Mouse (Mus musculus) limb, embryonic 15.5 days (tissue): Measurements from ENCODE around the gene Wdr63. TPM values are rescaled to one million over a fixed set of nuclear protein-coding genes. Genes with fewer than 3 reads are reported as not detected.
"Not testable (repeated sequence)": the region's sequence is repeated elsewhere in the genome, so short reads cannot be mapped to it uniquely, and the experiment has no call there.

ENCODE experiments used
- ATAC-seq: fragments of 200-750 bp; cut with Nextera tagmentation; 2 replicates; pipeline ENCODE4 v1.8.0; 2017; ENCODE audit warnings: low read depth, moderate TSS enrichment; ENCODE audit not compliant: insufficient number of reproducible peaks, low FRiP score, low TSS enrichment
- H3K27ac ChIP-seq: fragments of 300-500 bp; sonication (generic); 2 replicates; pipeline ENCODE4 v1.5.1; 2015; ENCODE audit warnings: moderate library complexity, mild to moderate bottlenecking, inconsistent platforms
- H3K27me3 ChIP-seq: fragments of 300-500 bp; sonication (generic); 2 replicates; pipeline ENCODE4 v1.6.1; 2015; ENCODE audit warnings: inconsistent platforms
- H3K36me3 ChIP-seq: fragments of 300-500 bp; sonication (generic); 2 replicates; pipeline ENCODE4 v1.6.1; 2015; ENCODE audit warnings: inconsistent platforms
- H3K4me1 ChIP-seq: fragments of 300-500 bp; sonication (generic); 2 replicates; pipeline ENCODE4 v1.6.1; 2015; ENCODE audit warnings: inconsistent platforms
- H3K4me2 ChIP-seq: fragments of 300-500 bp; sonication (generic); 2 replicates; pipeline ENCODE4 v1.6.1; 2015; ENCODE audit warnings: mild to moderate bottlenecking, inconsistent platforms
- H3K4me3 ChIP-seq: fragments of 300-500 bp; sonication (generic); 2 replicates; pipeline ENCODE4 v1.5.1; 2015; ENCODE audit warnings: mild to moderate bottlenecking, inconsistent platforms
- H3K9ac ChIP-seq: fragments of 300-500 bp; sonication (generic); 2 replicates; pipeline ENCODE4 v1.6.1; 2015; ENCODE audit warnings: inconsistent platforms
- H3K9me3 ChIP-seq: fragments of 300-500 bp; sonication (generic); 2 replicates; pipeline ENCODE4 v1.6.1; 2016; ENCODE audit warnings: inconsistent platforms
- WGBS: fragments of 180-500 bp; shearing (Covaris S2); methylation state at CpG from one replicate; pipeline ENCODE4 v1.1.7; 2015; 5-methylcytosine and 5-hydroxymethylcytosine counted together
- polyA plus RNA-seq: library from polyadenylated mRNA; unstranded; fragments of >200 nt; fragmentation: Nextera tagmentation; extraction: Ambion mirVana; gene quantifications from 2 replicates; pipeline ENCODE4 v1.2.1, GENCODE M21; 2015

Wdr63 gene
- polyA plus RNA-seq, 1 experiment from 2014 or later, result not detected

DNA sequence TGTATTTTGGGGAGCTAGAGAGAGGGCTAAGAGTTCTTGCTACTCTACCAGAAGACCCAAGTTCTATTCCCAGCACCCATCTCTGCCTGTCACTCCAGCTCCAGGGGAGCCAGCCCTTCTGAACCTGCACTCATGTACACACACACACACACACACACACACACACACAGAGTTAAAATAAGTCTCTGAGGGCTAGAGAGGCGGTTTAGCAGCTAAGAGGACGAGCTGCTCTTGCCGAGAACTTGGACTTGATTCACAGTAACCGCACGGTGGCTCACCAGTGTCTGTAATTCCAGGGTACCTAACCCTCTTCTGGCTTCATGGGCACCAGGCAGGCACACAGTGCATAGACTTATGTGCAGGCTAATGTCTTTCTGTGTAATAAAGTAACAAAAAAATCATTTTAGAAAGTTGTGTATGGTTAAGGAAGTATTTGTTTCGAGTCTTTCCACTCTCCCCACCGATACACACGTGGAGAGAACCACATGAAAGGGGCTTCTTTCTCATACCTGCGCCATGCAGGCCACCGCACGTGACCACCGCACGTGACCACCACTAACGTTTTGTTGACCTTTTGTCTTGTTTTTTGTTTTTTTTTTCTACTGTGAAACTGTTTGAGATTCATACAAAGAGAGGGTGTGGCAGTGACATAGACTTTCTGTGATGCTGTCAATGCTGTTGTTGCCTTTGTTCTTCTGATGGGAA is 103.4 kb downstream of the Wdr63 start:
- no peaks in the 10 kb centered on the region for H3K4me1 ChIP-seq

GRCm38 (mm10) chr3:145996539-145996938 is 111.4 kb downstream of the Wdr63 start:
- ATAC-seq, H3K9ac ChIP-seq, H3K27ac ChIP-seq, H3K4me3 ChIP-seq, H3K4me2 ChIP-seq, H3K9me3 ChIP-seq, H3K27me3 ChIP-seq: not testable (repeated sequence)
- Histone ChIP-seq H3K4me1 (peaks cover 15% of the 10 kb centered on the region), H3K36me3 (peaks cover 19% of the 10 kb centered on the region)
- WGBS, result 82% methylated on average over 5 of the region's 5 CpGs

More for the DNA sequence above, 103.4 kb downstream of the Wdr63 start:
- Histone ChIP-seq H3K27ac (no peak overlapping the region), H3K27me3 (no peaks in the 10 kb centered on the region), H3K9ac (no peak overlapping the region), H3K4me2 (no peak overlapping the region), H3K36me3 (peaks cover 62% of the 10 kb centered on the region), H3K4me3 (no peak overlapping the region), H3K9me3 (no peaks in the 10 kb centered on the region)
- no peak for ATAC-seq
- WGBS, result 92% methylated on average over 14 of the region's 14 CpGs

GRCm38 (mm10) chr3:145995489-145995888 is 112.4 kb downstream of the Wdr63 start:
- Histone ChIP-seq H3K9ac (no peak overlapping the region), H3K27me3 (no peaks in the 10 kb centered on the region), H3K4me2 (no peak overlapping the region), H3K4me3 (no peak overlapping the region), H3K9me3 (no peaks in the 10 kb centered on the region), H3K27ac (no peak overlapping the region), H3K36me3 (peaks cover 12% of the 10 kb centered on the region), H3K4me1 (peaks cover 15% of the 10 kb centered on the region)
- ATAC-seq, result no peak
- 81% methylated on average over 5 of the region's 5 CpGs for WGBS

DNA sequence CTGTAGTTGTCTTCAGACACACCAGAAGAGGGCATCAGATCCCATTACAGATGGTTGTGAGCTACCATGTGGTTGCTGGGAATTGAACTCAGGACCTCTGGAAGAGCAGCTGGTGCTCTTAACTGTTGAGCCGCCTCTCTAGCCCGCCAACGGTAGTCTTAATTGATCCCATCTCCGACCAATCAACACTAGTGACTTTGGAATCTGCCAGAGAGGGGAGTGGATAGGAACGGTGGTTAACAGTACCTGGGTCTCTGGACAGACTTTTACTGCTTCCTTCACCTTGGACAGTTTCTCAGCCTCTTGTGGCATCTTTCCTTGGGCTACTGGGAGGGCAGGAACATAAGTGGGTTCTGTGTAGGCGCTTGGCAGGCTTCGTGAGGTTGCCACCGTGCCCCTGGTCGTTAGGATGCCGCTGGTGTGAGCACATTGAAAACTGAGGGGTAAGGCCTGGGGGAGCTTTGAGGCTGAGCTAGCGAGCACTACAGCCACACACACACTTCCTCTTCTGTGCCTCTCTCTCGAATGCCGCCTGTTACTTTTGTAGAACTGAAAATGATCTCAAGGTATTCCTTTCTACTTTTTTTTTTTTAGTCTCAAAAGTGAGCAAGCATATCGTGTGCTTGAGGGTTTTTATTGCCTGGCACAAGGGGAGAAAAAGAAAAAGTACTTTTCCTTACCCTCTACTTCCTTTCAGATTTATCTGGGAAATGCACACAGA is 114.3 kb downstream of the Wdr63 start:
- no peaks in the 10 kb centered on the region for H3K27me3 ChIP-seq
- 0 out of 2 replicates have a peak overlapping the region, but pooled peaks have one; percentile 17 for H3K27ac ChIP-seq
- H3K9ac ChIP-seq, result no peak overlapping the region
- ATAC-seq, result no peak
- no peak overlapping the region for H3K4me2 ChIP-seq
- WGBS, result 62% methylated on average over 14 of the region's 14 CpGs
- H3K9me3 ChIP-seq, result no peaks in the 10 kb centered on the region
- 0 out of 2 replicates have a peak, but pooled peaks cover 3% of the 10 kb centered on the region for H3K36me3 ChIP-seq
- H3K4me3 ChIP-seq, result no peak overlapping the region
- H3K4me1 ChIP-seq, result peaks cover 28% of the 10 kb centered on the region

GRCm38 (mm10) chr3:145992796-145993195 is 115.1 kb downstream of the Wdr63 start:
- 50% methylated on average over 10 of the region's 10 CpGs for WGBS
- H3K27me3 ChIP-seq, result no peaks in the 10 kb centered on the region
- peaks cover 30% of the 10 kb centered on the region for H3K4me1 ChIP-seq
- ATAC-seq, result no peak
- no peaks in the 10 kb centered on the region for H3K36me3 ChIP-seq
- H3K27ac ChIP-seq, result no peak overlapping the region; the same call in 1 of the 2 replicates
- 0 out of 2 replicates have a peak overlapping the region, but pooled peaks have one; percentile 10 for H3K4me2 ChIP-seq
- H3K4me3 ChIP-seq, result no peak overlapping the region
- no peaks in the 10 kb centered on the region for H3K9me3 ChIP-seq
- H3K9ac ChIP-seq, result no peak overlapping the region

- H3K4me3 ChIP-seq, result no peak overlapping the region
- no peaks in the 10 kb centered on the region for H3K27me3 ChIP-seq
- H3K36me3 ChIP-seq, result no peaks in the 10 kb centered on the region
- H3K9ac ChIP-seq, result no peak overlapping the region
- H3K9me3 ChIP-seq, result no peaks in the 10 kb centered on the region
- no peak overlapping the region for H3K27ac ChIP-seq
- H3K4me2 ChIP-seq, result no peak overlapping the region
- H3K4me1 ChIP-seq, result peaks cover 30% of the 10 kb centered on the region
- 81% methylated on average over 10 of the region's 10 CpGs for WGBS
- ATAC-seq, result no peak
Observed at GRCm38 (mm10) chr3:145991976-145992730, 115.8 kb downstream of the Wdr63 start.

DNA sequence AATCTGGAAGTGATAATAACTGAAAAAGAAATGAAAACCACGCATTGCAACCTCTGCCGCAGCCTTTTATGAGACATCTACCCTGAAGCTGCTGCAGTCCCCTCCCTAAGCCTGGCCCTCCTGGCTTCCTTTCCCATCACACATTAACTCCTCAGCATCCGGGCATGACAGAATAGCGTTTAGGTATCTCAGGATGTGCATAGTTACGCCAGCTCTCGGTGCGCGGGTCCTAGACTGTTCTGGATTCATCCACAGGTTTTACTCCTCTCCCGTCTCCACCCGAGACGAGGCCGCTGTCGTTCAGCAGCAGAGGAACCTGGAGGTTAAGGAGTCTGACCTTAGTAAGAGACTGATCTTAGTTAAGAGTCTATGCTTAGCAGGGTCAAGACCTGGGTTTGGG is 116.8 kb downstream of the Wdr63 start:
- WGBS, result 62% methylated on average over 13 of the region's 13 CpGs
- no peak overlapping the region for H3K4me3 ChIP-seq
- no peaks in the 10 kb centered on the region for H3K9me3 ChIP-seq
- no peak overlapping the region for H3K4me2 ChIP-seq
- no peaks in the 10 kb centered on the region for H3K27me3 ChIP-seq
- H3K4me1 ChIP-seq, result peaks cover 30% of the 10 kb centered on the region
- ATAC-seq, result no peak
- no peak overlapping the region for H3K9ac ChIP-seq
- no peaks in the 10 kb centered on the region for H3K36me3 ChIP-seq
- H3K27ac ChIP-seq, result no peak overlapping the region

Other genes with a start within 250 kb of the Wdr63 start
- gene Bcl10, start 185.3 kb downstream of the Wdr63 start, polyA plus RNA-seq, result 50.2 and 53.7 TPM in 2 replicates
- gene 2410004B18Rik, start 170.1 kb downstream of the Wdr63 start, polyA plus RNA-seq, result 43.2 and 45.7 TPM in 2 replicates
- 1.7 and 1.8 TPM in 2 replicates for gene Syde2, start 120.3 kb downstream of the Wdr63 start, polyA plus RNA-seq
- gene Mcoln3, start 9.3 kb upstream of the Wdr63 start, polyA plus RNA-seq, result 1.8 and 2.1 TPM in 2 replicates
- 2.0 and 2.3 TPM in 2 replicates for gene Mcoln2, start 41.7 kb upstream of the Wdr63 start, polyA plus RNA-seq
- 2.1 TPM in 2 replicates for gene Lpar3, start 112.8 kb upstream of the Wdr63 start, polyA plus RNA-seq